Mouse (Mus musculus): Measurements from ENCODE around the gene Mov10.
"Not testable (repeated sequence)": the region's sequence is repeated elsewhere in the genome, so short reads cannot be mapped to it uniquely, and the experiment has no call there.

GRCm38 (mm10) chr3:104813227-104813626 lies 5.1 kb downstream of the Mov10 start:
- not testable (repeated sequence) for TF ChIP-seq JUND (conservative IDR thresholded peaks at IDR 0.05; ENCODE audit: low read depth, low read length); HCFC1 (IDR thresholded peaks at IDR 0.05; ENCODE audit: low read depth, low read length); CTCF (conservative IDR thresholded peaks at IDR 0.05 in 1 of 2, IDR thresholded peaks at IDR 0.05 in 1 of 2; ENCODE audit: low read depth in 2 of 2, low read length in 2 of 2); MAZ (IDR thresholded peaks at IDR 0.05; ENCODE audit: low read depth, low read length)
